Mouse (Mus musculus): Measurements from ENCODE around the gene Irf2bpl. TPM values are rescaled to one million over a fixed set of nuclear protein-coding genes. Genes with fewer than 3 reads are reported as not detected.
A peak's percentile ranks its signal among the peaks of the same experiment; 100 is the strongest.

Gene Irf2bpl
- total RNA-seq, 2 experiments from 2014 or later: 61.0 to 61.4 TPM

- DNase-seq (ENCODE audit: low spot score in 2 of 2): no peak
Measured at GRCm38 (mm10) chr12:86887381-86888129, 3.0 kb upstream of the Irf2bpl start.

- no peak for DNase-seq (ENCODE audit: low spot score in 2 of 2)
Measured at GRCm38 (mm10) chr12:86886446-86886965, 1.9 kb upstream of the Irf2bpl start.

- DNase-seq (ENCODE audit: low spot score in 2 of 2): no peak
Measured at GRCm38 (mm10) chr12:86885746-86886145, 1.1 kb upstream of the Irf2bpl start.

GRCm38 (mm10) chr12:86885336-86885735 is 738 bp upstream of the Irf2bpl start:
- no peak for DNase-seq (ENCODE audit: low spot score in 2 of 2)

- peak; percentile 63 to 70 for DNase-seq (ENCODE audit: low spot score in 2 of 2)
Measured at GRCm38 (mm10) chr12:86883280-86884196, 1.1 kb downstream of the Irf2bpl start.

- DNase-seq (ENCODE audit: low spot score in 2 of 2): peak in 1 of 2 experiments; percentile 76
Measured at GRCm38 (mm10) chr12:86883019-86883279, 1.6 kb downstream of the Irf2bpl start.

- peak; percentile 65 to 68 for DNase-seq (ENCODE audit: low spot score in 2 of 2)
Measured at GRCm38 (mm10) chr12:86882279-86883018, 2.1 kb downstream of the Irf2bpl start.

- DNase-seq (ENCODE audit: low spot score in 2 of 2): peak in 1 of 2 experiments; percentile 43
Measured at GRCm38 (mm10) chr12:86881809-86882278, 2.8 kb downstream of the Irf2bpl start.

- no peak for DNase-seq (ENCODE audit: low spot score in 2 of 2)
Measured at GRCm38 (mm10) chr12:86880090-86880723, 4.4 kb downstream of the Irf2bpl start.

- no peak for DNase-seq (ENCODE audit: low spot score in 2 of 2)
Measured at GRCm38 (mm10) chr12:86879446-86880085, 5.0 kb downstream of the Irf2bpl start.

GRCm38 (mm10) chr12:86878426-86879353 is 5.9 kb downstream of the Irf2bpl start:
- DNase-seq (ENCODE audit: low spot score in 2 of 2): no peak

GRCm38 (mm10) chr12:86876981-86877380 is 7.6 kb downstream of the Irf2bpl start:
- DNase-seq (ENCODE audit: low spot score in 2 of 2): no peak

- DNase-seq (ENCODE audit: low spot score in 2 of 2): no peak
Measured at GRCm38 (mm10) chr12:86876116-86876515, 8.5 kb downstream of the Irf2bpl start.

- no peak for DNase-seq (ENCODE audit: low spot score in 2 of 2)
Measured at GRCm38 (mm10) chr12:86872335-86873040, 12.1 kb downstream of the Irf2bpl start.

- DNase-seq (ENCODE audit: low spot score in 2 of 2): no peak
Measured at GRCm38 (mm10) chr12:86871666-86872334, 12.8 kb downstream of the Irf2bpl start.

- DNase-seq (ENCODE audit: low spot score in 2 of 2): no peak
Measured at GRCm38 (mm10) chr12:86870996-86871395, 13.6 kb downstream of the Irf2bpl start.

GRCm38 (mm10) chr12:86869761-86870160 is 14.8 kb downstream of the Irf2bpl start:
- DNase-seq (ENCODE audit: low spot score in 2 of 2): no peak
